Mouse (Mus musculus) leukemia stem cell, adult 10-12 weeks (primary cell): Measurements from ENCODE around the gene Taf9. TPM values are rescaled to one million over a fixed set of nuclear protein-coding genes. Genes with fewer than 3 reads are reported as not detected.

ENCODE experiments used
- polyA plus RNA-seq: library from polyadenylated mRNA; stranded (reverse); fragments of >175 nt; gene quantifications from 2 replicates; pipeline ENCODE4 v1.2.3, GENCODE M21; 2012; ENCODE audit warnings: low replicate concordance

Taf9 gene
- 2.6 and 13.8 TPM in 2 replicates for polyA plus RNA-seq

DNA sequence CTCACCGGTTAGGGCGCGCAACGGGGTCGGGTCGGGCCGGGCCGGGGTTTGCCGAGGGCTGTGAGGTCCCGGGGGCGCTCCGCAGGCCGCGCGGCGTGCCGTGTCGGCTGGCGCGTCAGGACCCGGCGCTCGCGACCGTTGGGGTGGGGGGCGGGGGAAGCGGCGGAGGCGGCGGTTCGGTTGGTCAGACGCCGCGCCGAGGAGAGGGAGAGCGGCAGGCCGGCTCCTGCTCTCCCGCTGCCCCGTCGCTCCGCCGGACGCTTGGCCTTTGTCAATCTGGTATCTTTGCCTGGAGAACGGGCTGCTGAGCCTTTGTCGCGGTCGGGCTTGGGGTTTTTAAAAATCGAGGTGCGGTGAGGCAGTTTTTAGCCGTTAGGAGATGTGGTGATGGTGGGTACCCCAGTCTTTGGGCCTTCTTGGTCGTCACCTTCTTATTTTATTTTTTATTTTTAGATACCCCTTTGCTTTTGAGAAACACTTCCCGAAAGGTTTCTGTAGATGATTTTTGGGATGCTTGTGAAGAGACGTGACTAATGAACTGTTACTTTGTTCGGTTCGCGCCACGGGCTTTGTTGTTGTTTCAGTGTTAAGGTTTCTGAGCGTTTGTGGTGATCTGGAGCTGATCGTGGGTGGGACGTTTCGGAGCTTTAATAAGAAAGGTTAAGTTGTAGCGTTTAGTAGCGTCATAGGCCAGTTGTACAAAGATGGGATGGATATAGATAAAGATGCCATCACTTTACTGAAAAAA lies at the start of gene Taf9:
Gene Taf9, plus strand, starts transcription at position 141 of the 748 bp plus-strand sequence.

DNA sequence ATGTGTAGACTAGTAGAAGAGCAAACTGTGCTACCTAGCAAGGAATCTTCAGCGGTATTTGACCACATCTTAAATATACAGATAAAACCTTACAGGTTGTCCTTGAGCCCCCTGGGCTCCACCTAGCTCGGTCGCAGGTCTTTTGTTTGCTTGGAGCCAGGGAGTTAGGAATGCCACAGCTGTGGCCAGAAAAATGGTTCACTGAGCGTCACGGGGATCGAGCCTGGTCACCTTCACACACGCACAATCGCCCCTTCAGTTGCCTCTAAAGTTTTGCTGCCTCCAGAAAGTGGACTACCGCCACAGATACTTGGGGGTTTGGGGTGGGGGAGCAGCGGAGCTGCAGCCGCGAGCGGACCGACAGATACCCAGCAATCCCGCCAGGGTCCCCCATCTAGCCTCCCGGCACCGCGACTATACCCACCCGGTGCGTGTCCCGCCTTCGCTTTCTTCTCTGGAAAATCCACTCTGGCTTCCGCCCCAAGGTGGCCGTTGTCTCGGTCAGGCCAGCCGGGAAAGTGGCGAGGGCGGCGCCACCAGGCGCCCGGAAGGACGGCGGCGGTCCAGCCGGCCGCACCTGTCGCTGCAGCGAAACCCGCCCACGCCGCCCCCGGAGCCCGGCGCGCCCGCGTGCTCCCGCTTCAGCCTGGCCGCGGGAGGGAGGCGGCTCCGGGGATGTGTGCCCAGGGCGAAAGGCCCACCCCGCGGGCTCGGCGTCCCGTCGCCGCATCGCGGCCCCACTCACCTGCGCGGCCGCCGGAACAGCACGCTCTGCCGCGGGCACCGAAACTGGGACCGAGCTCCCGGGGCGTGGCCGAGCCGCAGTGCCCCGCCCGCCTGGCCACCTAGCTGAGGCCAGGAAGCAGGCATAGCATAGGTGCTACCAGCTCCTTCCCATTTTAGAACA lies 34.9 kb upstream of the Taf9 start, which contains the start of gene Marveld2:
Gene Marveld2, minus strand, starts transcription at position 791 of the 907 bp plus-strand sequence.

DNA sequence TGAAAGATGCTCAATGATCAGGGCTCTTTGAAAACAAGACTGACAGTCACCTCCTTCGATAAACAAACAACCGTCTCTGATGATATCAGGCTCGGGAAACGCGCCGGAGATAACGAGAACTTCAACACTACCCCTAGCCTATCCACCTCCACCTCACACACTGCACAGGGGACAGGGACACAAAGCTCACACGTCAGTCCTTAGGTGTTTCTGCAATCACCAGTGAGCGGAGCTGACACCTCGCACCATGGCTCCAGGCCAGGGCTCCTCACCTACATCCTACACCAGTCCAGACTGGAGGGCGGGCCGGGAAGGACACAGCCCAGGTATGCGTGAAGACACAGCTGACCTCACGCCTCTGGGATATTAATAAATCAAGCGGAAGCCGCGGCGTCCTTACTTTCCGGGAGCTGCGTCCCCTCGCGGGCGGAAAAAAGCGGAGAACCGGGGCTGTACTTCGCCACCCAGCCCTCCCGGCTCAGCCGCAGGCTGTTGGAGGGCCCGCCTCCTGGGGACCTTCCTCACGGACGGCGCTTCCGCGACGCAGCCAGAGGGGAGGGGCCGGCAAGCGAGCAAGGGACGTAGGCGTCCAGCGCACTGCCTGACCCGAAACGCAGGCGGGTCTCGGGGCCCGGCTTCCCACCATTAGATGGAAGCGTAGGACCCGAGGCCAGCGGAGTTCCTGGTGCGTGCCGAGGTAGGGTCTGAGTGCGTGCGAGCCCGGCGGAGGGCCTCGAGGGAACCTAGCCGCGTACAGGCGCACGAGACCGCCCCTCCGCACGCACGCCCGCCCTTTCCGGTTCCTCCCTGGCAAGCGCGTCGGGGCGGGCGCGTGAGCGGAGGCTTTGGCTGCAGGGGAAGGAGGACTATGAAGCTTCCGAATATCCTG lies 585 bp upstream of the Taf9 start, which contains the start of the genes Ak6 and Rad17:
Gene Ak6, plus strand, starts transcription at position 430 of the 889 bp plus-strand sequence.
Gene Rad17, minus strand, starts transcription at position 502 of the 889 bp plus-strand sequence.

DNA sequence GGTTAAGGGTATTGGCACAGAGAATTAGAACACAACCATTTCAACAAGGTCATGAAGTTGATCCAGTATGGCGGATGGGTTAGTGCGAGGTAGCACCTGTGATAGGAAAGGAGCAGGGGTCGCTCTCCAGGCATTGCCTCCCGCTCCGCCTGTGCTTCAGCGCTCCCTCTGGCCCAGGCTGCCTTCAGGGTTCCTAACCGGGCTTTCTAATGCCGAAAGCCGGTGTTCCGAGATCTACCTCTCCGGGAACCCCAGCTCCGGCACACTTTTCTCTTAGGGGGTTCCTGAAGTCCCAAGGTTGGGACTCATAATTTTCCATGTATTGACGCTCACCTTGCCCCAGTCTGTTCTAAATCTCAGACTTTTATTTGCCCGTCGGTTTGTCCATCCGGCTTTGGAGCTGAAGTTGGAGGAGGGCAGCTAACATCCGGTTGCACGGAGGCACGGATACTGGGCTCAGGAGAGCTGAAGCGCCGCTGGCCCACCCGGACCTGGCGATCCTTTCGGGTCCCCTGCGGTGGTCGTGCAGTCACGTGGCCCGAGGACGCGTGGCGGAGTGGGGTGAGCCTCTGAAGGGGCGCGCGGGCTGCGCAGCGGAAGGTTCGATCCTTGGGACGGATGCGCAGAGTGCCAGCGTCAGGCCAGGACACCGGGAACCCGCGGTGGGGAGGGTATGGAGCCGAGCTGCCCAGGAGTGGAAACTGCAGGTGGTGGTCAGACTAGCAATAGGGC lies 18.1 kb downstream of the Taf9 start, which contains the start of gene Ccdc125:
Gene Ccdc125, plus strand, starts transcription at position 427 of the 732 bp plus-strand sequence.

Other genes starting within 250 kb of the Taf9 start
- not detected in 2 replicates for gene Naip1, start 198.7 kb upstream of the Taf9 start, polyA plus RNA-seq
- gene Gtf2h2, start 159.0 kb upstream of the Taf9 start, polyA plus RNA-seq, result 8.7 and 13.6 TPM in 2 replicates
- 0.07 TPM in 1 of 2 replicates, not detected in the other for gene Ocln, start 98.9 kb upstream of the Taf9 start, polyA plus RNA-seq
- gene Marveld2, start 34.6 kb upstream of the Taf9 start, polyA plus RNA-seq, result 0.08 and 0.20 TPM in 2 replicates
- gene Ak6, start 600 bp upstream of the Taf9 start, polyA plus RNA-seq, result 13.4 and 23.8 TPM in 2 replicates
- 16.3 and 17.7 TPM in 2 replicates for gene Rad17, start 528 bp upstream of the Taf9 start, polyA plus RNA-seq
- 0.13 TPM in 1 of 2 replicates, not detected in the other for gene Ccdc125, start 18.1 kb downstream of the Taf9 start, polyA plus RNA-seq
- gene Cdk7, start 79.4 kb downstream of the Taf9 start, polyA plus RNA-seq, result 4.2 and 16.5 TPM in 2 replicates
- 41.8 and 55.9 TPM in 2 replicates for gene Mrps36, start 93.1 kb downstream of the Taf9 start, polyA plus RNA-seq
- gene Cenph, start 124.3 kb downstream of the Taf9 start, polyA plus RNA-seq, result 6.5 and 15.5 TPM in 2 replicates
- 2.7 and 4.5 TPM in 2 replicates for gene Ccnb1, start 135.0 kb downstream of the Taf9 start, polyA plus RNA-seq
- gene Slc30a5, start 181.8 kb downstream of the Taf9 start, polyA plus RNA-seq, result 5.0 and 11.3 TPM in 2 replicates